Mouse (Mus musculus) embryonic facial prominence, embryonic 10.5 days (tissue): ENCODE measurements at regions not wholly inside any gene's neighbourhood (a gene's known extent, or its start where the extent isn't known, plus 50 kb on each side); places are given as distances from the start of the nearest gene placed in this dataset.
"Not testable (repeated sequence)": the region's sequence is repeated elsewhere in the genome, so short reads cannot be mapped to it uniquely, and the experiment has no call there.

Experiments
- DNase-seq: peaks from one replicate; pipeline ENCODE4 v3.0.0-alpha.2; 2017; ENCODE audit warnings: low spot score
- H3K27ac ChIP-seq: fragments of 300-500 bp; sonication (generic); replicated peaks from 2 replicates; pipeline ENCODE4 v1.5.1; 2016; ENCODE audit warnings: mild to moderate bottlenecking
- H3K27me3 ChIP-seq: fragments of 300-500 bp; sonication (generic); replicated peaks from 2 replicates; pipeline ENCODE4 v1.6.1; 2016; ENCODE audit warnings: low read depth, mild to moderate bottlenecking; ENCODE audit not compliant: poor library complexity, severe bottlenecking
- H3K36me3 ChIP-seq: fragments of 300-500 bp; sonication (generic); replicated peaks from 2 replicates; pipeline ENCODE4 v1.6.1; 2016; ENCODE audit warnings: mild to moderate bottlenecking, moderate library complexity
- H3K4me1 ChIP-seq: fragments of 300-500 bp; sonication (generic); 2 replicates; pipeline ENCODE4 v1.6.1; 2016
- H3K4me3 ChIP-seq: fragments of 300-500 bp; sonication (generic); 2 replicates; pipeline ENCODE4 v1.5.1; 2016; ENCODE audit warnings: mild to moderate bottlenecking, moderate library complexity
- H3K9me3 ChIP-seq: fragments of 300-500 bp; sonication (generic); 2 replicates; pipeline ENCODE4 v1.6.1; 2016; ENCODE audit warnings: mild to moderate bottlenecking
- WGBS: fragments of 180-500 bp; shearing (Covaris S2); methylation state at CpG from one replicate; pipeline ENCODE4 v1.1.7; 2016; 5-methylcytosine and 5-hydroxymethylcytosine counted together

DNA sequence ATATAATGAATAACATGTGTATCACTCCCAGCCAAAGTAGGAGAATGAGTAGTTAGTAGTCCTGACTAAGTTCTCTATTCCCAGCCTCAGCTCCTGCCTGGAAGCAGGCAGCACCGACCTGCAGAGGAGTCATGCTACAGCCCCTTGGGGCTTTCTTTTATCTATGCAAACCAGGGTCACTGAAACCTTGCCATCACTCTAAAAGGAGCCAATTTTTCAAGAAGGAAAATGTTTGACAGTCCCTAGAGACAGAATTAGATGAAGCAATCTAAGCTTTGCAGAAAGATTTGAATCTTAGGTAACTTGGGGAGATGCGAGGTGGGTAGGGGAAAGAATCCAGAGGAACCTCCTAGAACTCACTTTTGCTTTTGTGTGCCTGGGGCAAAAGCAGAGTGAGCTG, 103.5 kb upstream of the Sec61g start:
- Histone ChIP-seq H3K4me3 (no peak overlapping the region), H3K27me3 (no peaks in the 10 kb centered on the region), H3K27ac (no peak overlapping the region), H3K4me1 (0 out of 2 replicates have a peak, but pooled peaks cover 4% of the 10 kb centered on the region), H3K36me3 (no peaks in the 10 kb centered on the region), H3K9me3 (no peaks in the 10 kb centered on the region)
- 57% methylated on average over 2 of the region's 2 CpGs for WGBS
- no peak for DNase-seq

GRCm38 (mm10) chr11:16612524-16612923, 104.2 kb upstream of the Sec61g start:
- Histone ChIP-seq H3K9me3 (no peaks in the 10 kb centered on the region), H3K36me3 (no peaks in the 10 kb centered on the region), H3K4me3 (no peak overlapping the region), H3K27me3 (no peaks in the 10 kb centered on the region), H3K27ac (no peak overlapping the region), H3K4me1 (no peaks in the 10 kb centered on the region)
- no peak for DNase-seq
- WGBS: 68% methylated on average over 3 of the region's 3 CpGs

DNA sequence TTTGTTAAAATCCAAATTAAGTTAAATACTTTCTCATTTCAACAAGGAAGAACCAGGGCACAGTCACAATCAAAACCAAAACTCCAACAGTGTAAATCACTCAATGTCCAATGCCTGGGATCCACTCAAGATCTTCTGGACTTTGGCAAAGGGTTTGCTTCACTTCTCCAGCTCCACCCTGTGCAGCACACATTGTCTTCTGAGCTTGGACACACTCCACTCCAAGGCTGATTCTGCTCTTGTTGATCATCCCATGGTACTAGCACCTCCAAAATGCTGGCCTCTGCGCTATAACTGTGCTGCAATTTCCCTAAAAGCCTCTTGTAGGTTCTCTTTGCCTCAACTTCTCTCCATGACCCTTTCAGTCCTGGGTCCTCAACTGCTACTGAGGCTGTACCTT, 111.5 kb upstream of the Sec61g start:
- H3K27ac ChIP-seq: no peak overlapping the region
- no peaks in the 10 kb centered on the region for H3K36me3 ChIP-seq
- H3K9me3 ChIP-seq: no peaks in the 10 kb centered on the region
- no peak for DNase-seq
- 87% methylated on average over 1 of the region's 1 CpGs for WGBS
- H3K27me3 ChIP-seq: no peaks in the 10 kb centered on the region
- no peak overlapping the region for H3K4me3 ChIP-seq
- no peaks in the 10 kb centered on the region for H3K4me1 ChIP-seq

GRCm38 (mm10) chr11:16623694-16624093, 115.4 kb upstream of the Sec61g start:
- Histone ChIP-seq H3K9me3 (no peaks in the 10 kb centered on the region), H3K4me3 (no peak overlapping the region), H3K36me3 (no peaks in the 10 kb centered on the region), H3K27me3 (no peaks in the 10 kb centered on the region), H3K27ac (no peak overlapping the region), H3K4me1 (no peaks in the 10 kb centered on the region)
- WGBS: 78% methylated on average over 2 of the region's 2 CpGs
- DNase-seq: no peak

DNA sequence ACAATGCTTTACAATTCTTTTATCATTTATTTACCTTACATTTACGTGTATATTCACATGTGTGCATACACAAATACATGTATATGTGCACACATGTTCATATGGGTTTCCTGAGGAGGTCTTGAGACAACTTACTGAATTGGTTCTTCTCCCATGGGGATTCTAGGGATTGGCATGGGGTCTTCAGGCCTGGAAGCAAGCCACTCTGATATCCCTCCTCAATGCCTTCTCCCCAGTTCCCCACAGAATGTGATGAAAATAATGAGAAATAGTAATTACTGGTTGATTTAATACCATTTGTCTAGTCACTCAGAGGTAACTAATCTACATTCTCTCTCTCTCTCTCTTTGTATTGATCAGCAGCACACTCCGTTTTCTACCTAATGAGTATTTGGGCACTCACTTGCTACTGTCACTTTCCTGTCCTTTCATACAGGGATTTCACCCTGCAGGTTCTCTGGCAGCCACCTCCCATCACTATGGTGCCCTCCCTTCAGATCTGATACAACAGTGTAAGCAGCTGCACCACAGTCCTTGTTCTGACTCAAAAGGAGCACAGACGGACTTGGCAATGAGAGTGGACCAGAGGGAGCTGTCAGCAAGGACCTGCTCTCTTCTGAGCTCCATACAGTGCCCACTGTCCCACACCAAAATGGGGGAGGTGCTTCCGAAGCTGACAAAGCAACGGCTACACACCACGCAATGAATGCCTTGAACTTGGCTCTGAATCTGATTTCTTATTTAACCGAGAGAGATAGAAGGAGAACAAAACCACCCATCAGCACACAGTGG, 119.2 kb upstream of the Sec61g start:
- WGBS: 73% methylated on average over 7 of the region's 7 CpGs
- H3K9me3 ChIP-seq: no peaks in the 10 kb centered on the region
- no peak overlapping the region for H3K4me3 ChIP-seq
- no peaks in the 10 kb centered on the region for H3K36me3 ChIP-seq
- no peaks in the 10 kb centered on the region for H3K4me1 ChIP-seq
- H3K27ac ChIP-seq: no peak overlapping the region
- H3K27me3 ChIP-seq: no peaks in the 10 kb centered on the region
- DNase-seq: no peak

DNA sequence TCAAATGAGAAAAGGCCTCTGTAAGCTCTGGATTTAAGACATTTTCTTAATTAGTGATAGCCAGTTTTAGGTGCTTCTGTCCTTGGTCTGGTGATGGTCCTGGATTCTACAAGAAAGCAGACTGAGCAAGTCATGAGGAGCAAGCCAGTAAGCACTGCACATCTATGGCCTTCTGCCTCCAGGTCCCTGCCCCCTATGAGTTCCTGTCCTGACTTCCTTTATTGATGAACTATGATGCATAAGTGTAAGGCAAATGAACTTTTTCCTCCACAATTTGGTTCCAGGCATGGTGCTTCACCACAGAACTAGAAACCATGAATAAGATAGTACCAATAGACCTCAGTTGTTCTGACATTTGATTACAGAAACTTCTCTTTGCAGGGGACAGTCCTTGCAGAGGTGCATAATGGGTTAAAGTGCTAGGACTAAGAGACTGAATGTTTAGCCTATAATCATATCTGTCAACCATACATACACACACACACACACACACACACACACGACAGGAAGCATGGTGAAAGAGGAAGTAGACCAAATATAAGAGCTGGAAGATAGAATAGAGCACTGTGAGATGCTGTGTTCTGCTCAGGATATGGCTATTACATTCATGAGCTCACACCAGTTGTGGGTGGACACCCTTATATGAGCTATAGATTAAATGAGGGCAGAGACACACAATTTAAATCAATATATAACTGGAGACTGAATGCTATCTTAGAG, 121.3 kb upstream of the Sec61g start:
- no peak for DNase-seq
- WGBS: 68% methylated on average over 1 of the region's 1 CpGs
- H3K27ac ChIP-seq: no peak overlapping the region
- H3K36me3 ChIP-seq: no peaks in the 10 kb centered on the region
- H3K4me3 ChIP-seq: no peak overlapping the region
- no peaks in the 10 kb centered on the region for H3K4me1 ChIP-seq
- H3K27me3 ChIP-seq: no peaks in the 10 kb centered on the region
- H3K9me3 ChIP-seq: no peaks in the 10 kb centered on the region

- not testable (repeated sequence) for H3K27me3 ChIP-seq, H3K4me1 ChIP-seq, H3K27ac ChIP-seq, H3K36me3 ChIP-seq, DNase-seq, H3K9me3 ChIP-seq, H3K4me3 ChIP-seq
- WGBS: 95% methylated on average over 11 of the region's 11 CpGs
Observed at GRCm38 (mm10) chr11:16635796-16636195, 116.2 kb upstream of the Egfr start.

DNA sequence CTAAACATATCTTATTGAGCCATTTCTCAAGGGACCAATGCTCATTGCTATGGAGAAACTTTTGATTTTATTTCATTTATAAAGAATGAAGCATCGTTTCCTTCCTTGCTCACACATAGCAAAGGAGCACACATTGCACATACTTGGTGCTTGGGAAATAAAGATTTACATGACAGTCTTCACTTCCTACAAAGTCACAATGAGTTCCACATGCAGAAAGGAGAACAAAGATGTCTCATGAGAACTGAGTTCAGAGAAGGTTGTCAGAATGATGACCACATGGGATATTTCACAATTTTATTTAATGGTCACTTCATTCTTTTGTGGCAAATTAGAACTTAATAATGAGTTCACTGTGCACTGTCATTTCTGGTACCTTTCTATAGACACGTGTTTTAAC, 114.3 kb upstream of the Egfr start:
- WGBS: 86% methylated on average over 2 of the region's 2 CpGs
- Histone ChIP-seq H3K9me3 (no peaks in the 10 kb centered on the region), H3K36me3 (no peaks in the 10 kb centered on the region), H3K4me1 (no peaks in the 10 kb centered on the region), H3K27me3 (no peaks in the 10 kb centered on the region), H3K27ac (no peak overlapping the region), H3K4me3 (no peak overlapping the region)
- no peak for DNase-seq

DNA sequence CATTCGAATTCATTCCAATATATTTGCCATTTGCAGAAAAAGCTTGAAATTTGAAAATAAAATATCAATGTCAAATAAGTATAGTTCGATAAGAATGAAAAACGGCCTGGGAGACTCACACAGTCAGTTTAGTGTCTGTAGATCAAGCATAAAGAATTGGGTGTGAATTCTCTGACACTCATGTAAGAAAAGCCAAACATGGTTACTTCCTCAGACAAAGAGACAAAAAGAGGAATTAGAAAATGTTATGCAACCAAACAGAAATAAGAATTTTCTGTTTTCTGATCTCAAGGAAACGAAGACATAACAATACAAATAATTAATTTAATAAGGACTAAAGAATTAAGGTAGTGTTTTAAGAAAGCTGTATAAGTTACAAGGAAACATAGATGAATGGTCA, 113.7 kb upstream of the Egfr start:
- no peaks in the 10 kb centered on the region for H3K27me3 ChIP-seq
- no peak overlapping the region for H3K4me3 ChIP-seq
- no peaks in the 10 kb centered on the region for H3K9me3 ChIP-seq
- DNase-seq: no peak
- H3K27ac ChIP-seq: no peak overlapping the region
- H3K4me1 ChIP-seq: no peaks in the 10 kb centered on the region
- H3K36me3 ChIP-seq: no peaks in the 10 kb centered on the region
- WGBS: 88% methylated on average over 4 of the region's 4 CpGs

GRCm38 (mm10) chr11:16649599-16649998, 102.4 kb upstream of the Egfr start:
- no peaks in the 10 kb centered on the region for H3K27me3 ChIP-seq
- H3K4me3 ChIP-seq: no peak overlapping the region
- H3K27ac ChIP-seq: no peak overlapping the region
- no peaks in the 10 kb centered on the region for H3K4me1 ChIP-seq
- no peaks in the 10 kb centered on the region for H3K9me3 ChIP-seq
- no peaks in the 10 kb centered on the region for H3K36me3 ChIP-seq
- DNase-seq: no peak

DNA sequence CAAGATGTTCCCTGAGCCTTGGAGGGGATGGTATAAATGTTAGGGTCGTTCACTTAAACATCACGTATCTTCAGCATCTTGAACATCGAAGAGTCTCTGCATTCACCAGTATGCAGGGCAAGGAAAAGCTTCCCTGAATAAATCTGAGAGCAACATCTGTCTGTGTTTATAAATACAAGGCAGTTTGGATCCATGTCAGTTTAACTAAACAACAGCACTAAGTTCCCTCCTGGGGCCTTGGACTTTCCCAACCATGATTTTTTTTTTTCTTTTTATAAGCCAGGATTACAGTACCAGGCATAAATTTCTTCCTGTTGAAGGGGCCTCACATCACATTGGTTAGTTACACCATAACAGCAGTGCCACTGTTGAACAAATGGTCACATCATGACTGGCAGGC, 88.2 kb upstream of the Egfr start:
- 92% methylated on average over 3 of the region's 3 CpGs for WGBS

DNA sequence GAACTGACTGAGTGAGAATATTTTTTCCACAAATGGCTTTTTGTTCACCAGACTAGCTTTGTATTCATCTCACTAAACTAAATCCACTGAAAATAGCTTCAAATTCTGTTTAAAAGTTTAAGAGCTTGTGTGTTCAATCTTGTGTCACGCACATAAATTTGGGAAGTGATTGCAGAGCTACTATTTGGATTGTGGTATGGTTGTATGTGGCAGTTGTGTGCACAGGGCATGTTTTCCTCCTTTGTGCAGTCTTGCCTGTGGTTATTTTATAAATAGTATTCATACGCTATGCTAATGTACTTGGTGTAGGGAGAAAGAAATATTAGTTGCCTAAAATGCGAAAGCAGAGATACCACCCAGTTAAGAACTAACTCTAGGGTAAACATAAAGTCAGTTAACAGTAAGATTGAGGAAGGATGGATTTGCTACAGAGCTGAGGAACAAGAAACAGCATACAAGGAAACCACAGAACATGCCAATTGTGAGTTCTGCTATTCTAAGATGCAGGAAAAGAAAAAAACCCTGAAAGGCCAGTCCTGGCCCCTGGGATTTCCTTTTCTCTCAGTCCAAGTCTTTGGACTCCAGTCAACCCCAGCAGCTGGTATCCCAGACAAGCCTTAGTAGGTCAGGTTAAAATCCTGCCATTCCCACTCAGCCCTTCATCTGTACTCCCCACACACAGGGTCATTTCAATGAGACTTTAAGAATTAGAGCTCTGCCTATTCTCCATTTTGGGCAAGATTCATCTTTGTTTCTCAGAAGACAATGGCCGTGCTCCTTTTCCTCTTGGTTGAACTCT, 82.4 kb upstream of the Egfr start:
- 90% methylated on average over 4 of the region's 4 CpGs for WGBS
- Histone ChIP-seq H3K9me3 (no peaks in the 10 kb centered on the region), H3K27ac (no peak overlapping the region), H3K27me3 (no peaks in the 10 kb centered on the region), H3K4me1 (no peaks in the 10 kb centered on the region), H3K36me3 (no peaks in the 10 kb centered on the region), H3K4me3 (no peak overlapping the region)
- no peak for DNase-seq

More for the DNA sequence above, 88.2 kb upstream of the Egfr start:
- H3K27me3 ChIP-seq: no peaks in the 10 kb centered on the region
- H3K4me3 ChIP-seq: no peak overlapping the region
- H3K9me3 ChIP-seq: no peaks in the 10 kb centered on the region
- no peaks in the 10 kb centered on the region for H3K4me1 ChIP-seq
- H3K27ac ChIP-seq: no peak overlapping the region
- DNase-seq: no peak
- no peaks in the 10 kb centered on the region for H3K36me3 ChIP-seq

- no peaks in the 10 kb centered on the region for H3K4me1 ChIP-seq
- no peaks in the 10 kb centered on the region for H3K9me3 ChIP-seq
- WGBS: 77% methylated on average over 1 of the region's 1 CpGs
- no peak for DNase-seq
- no peaks in the 10 kb centered on the region for H3K36me3 ChIP-seq
- no peak overlapping the region for H3K4me3 ChIP-seq
- H3K27me3 ChIP-seq: no peaks in the 10 kb centered on the region
- no peak overlapping the region for H3K27ac ChIP-seq
Observed at GRCm38 (mm10) chr11:16670282-16670681, 81.7 kb upstream of the Egfr start.
